Mouse (Mus musculus) spleen, postnatal 10 days (tissue): ENCODE measurements at regions not wholly inside any gene's neighbourhood (a gene's known extent, or its start where the extent isn't known, plus 50 kb on each side); places are given as distances from the start of the nearest gene placed in this dataset.

ENCODE experiments used
- DNase-seq, 2 experiments: peaks; one replicate each; pipeline ENCODE4 v3.0.0; 2021 to 2022; ENCODE audit warnings: low spot score in 2 of 2

DNA sequence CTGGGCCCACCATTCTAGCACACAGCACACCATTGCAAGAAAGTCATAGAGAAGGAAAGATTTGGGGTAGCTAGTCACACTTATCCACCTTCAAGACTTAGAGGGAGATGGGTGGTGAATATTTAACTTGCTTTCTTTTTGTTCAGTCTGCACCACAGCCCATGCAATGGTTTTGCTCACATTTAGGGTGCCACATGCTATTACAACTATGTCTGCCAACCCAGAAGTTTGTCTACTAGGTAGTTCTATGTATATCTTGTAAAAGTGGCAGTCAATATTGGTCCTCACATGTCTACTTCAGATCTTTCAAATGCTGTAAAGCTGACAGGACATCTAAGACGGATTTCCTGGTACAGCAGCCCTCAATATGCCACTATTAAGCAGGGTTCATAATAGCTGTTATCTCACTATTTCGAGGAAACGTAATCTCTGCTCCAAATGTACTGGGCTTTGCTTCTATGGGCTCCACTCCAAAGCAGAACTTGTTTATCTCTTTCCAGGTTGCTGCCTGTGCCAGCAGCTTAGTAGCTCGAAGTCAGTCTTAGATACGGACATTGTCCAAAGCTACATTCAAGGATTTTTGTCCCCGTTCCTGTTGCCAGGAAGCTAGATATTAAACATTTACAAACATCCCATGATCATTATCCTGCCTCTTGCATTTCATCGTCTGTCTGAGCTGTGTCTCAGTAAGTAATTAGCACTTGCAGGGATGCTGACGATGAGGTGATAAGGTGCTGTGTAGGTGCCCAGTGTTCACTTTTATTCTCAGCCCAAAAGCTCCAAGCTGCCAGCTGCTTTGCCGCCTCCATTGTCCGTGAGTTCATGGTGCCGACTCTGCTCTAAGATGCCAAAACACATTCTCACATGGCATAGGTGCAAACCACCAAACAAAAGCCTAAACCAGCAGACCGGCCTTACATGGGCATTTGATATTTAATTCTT, 327.8 kb upstream of the Robo2 start:
- no peak for DNase-seq

DNA sequence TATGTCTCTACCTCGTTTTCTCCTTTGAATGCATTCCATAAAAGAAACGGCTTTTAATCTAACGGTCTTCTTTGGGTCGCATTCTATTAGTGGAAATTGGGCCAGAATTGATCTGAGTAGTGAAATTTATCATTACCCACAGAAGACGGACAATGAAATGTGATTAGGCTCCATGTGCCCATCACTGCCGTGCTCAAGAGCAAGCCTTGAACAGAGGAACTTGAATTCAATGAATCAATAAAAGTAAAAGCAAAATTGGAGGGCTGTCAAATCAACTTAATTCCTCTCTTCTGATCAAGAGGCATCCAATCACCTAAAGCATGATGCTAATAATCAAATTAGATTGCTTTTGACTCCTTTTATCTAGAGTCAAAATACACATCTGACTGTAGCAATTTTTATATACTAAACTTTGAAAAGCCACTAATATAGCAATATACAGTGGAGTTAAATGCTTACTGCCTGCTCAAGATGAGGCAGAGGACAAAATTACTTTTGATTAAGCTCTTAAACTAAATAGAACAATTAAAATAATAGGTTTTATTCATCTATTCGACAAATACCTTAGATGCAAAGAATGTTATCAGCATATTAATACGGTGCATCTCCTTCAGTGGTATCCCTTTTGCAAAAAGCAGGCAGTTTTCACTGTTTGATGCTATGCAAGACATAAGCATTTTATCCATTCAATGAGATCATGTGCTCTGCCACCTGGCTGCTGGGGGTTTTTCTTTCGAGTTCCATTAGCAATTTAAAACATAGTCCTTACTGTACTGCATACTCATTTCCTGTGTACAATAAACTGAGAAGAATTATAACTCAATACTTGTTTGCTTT, 321.5 kb upstream of the Robo2 start:
- DNase-seq, result no peak

GRCm38 (mm10) chr16:74730169-74730794, 318.7 kb upstream of the Robo2 start:
- DNase-seq, result no peak

GRCm38 (mm10) chr16:74723217-74723616, 311.6 kb upstream of the Robo2 start:
- no peak for DNase-seq

GRCm38 (mm10) chr16:74718154-74718553, 306.5 kb upstream of the Robo2 start:
- no peak for DNase-seq

- no peak for DNase-seq
These were observed 306.0 kb upstream of the Robo2 start for GRCm38 (mm10) chr16:74717622-74718021.

DNA sequence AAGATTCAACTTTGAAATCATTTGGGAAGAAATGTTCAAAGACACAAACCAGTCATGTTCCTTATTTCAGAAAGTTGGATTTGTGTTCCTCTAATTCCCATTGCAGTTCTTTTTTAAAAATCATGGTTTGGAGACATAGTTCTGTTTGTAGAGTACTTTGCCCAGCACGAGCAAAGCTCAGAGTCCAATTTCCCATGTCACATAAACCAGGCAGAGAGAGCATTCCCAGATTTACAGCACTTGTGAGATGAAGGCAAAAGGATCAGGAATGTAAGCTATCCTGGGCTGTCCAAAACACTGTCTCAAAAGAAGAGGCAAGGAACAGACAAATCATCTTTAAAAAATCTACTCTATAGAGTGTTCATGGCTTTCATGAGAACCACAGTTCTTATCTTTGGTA, 303.3 kb upstream of the Robo2 start:
- no peak for DNase-seq

GRCm38 (mm10) chr16:74712515-74712914, 300.9 kb upstream of the Robo2 start:
- no peak for DNase-seq

DNA sequence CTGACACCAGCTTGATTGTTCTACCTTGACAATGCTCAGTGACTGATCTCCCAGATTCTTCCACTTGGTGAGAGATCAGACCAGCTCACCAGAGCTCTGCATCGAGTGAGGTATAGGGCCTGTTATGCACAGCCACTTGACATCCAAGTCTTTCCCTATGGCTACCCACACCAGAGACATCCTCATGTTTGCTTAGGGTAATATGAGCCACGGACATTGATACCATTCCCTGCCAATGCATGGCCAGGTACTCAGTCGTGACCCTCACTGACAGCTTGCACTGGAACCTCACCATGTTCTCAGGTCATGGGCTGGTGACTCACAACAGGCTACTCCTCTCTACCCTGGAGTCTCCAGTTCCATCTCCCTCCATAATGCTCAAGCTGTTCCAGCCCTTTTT, 290.4 kb upstream of the Robo2 start:
- DNase-seq, result no peak

- no peak for DNase-seq
These were observed 271.7 kb upstream of the Robo2 start for GRCm38 (mm10) chr16:74683371-74683770.

DNA sequence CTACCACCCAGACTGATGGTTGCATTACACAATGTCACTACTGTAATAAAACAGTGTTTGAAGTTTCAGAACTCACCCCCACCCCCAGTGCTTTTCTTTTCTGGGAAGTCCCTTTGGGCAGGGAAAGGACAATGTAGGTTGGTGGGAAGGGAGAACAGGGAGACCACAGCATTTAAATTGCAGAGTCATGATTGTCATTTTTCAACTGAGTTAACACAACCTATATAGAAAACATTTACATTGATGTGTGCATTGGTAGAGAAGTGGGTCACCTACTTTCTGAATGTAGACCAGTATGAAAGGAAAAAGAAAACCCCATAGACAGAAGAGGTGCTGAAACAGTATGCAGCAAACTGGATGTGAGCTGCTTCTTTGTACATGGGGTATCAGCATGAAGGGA, 264.0 kb upstream of the Robo2 start:
- DNase-seq, result no peak

DNA sequence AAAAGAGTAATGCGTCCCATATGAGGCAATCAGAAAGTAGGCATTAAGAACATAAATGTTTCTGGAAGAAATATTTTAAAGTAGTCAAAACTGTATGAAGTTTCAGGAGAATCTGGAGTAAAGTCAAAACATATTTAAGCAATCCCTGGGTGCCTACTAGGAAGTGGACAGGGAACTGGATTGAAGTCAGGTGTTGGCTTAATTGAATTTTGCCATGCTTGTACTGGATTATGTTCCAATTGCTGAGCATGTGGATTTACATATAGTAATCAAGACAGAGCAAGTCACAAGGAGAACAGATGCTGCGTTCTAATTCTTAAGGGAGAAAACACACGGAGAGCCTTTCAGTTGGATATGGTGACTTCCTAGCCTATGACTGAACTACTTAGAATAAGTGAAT, 259.8 kb upstream of the Robo2 start:
- DNase-seq, result no peak

- DNase-seq, result no peak
These were observed 252.7 kb upstream of the Robo2 start for GRCm38 (mm10) chr16:74664337-74664736.

GRCm38 (mm10) chr16:74651244-74651643, 239.6 kb upstream of the Robo2 start:
- no peak for DNase-seq

DNA sequence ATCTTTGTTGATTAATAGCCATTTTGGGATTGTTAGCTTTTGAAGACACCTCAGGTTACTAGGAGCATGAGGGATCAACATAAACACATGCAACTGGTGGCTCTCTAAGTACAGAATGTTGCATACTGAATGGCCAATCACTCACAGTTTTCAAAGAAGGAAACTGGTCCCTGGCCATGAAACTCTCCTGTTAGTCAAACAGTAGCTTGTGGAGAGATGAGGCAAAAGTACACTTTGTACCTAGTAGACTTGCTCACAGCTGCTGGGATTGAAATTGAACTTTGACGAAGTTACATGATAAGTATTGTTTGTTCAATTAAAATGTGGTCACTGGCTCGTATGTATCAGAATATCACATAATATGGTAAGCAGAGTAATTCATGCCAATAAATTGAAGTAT, 237.6 kb upstream of the Robo2 start:
- no peak for DNase-seq

DNA sequence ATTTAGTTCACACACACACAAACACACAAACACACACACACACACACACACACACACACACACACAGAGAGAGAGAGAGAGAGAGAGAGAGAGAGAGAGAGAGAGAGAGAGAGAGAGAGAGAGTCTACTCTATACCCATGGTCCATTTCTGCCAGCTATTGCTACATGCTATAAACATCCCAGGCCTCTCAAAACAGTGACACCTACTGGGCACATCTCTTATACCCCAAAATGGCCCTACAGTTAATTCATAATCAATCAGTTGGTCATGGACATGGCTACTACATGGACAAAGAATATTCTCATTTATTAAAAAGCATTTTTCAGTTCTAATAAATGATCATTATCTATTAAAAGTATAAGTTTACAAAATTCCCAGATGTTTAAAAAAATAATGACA, 236.8 kb upstream of the Robo2 start:
- DNase-seq, result no peak

GRCm38 (mm10) chr16:74644750-74645366, 233.2 kb upstream of the Robo2 start:
- DNase-seq, result no peak

- no peak for DNase-seq
These were observed 228.2 kb upstream of the Robo2 start for GRCm38 (mm10) chr16:74639805-74640204.

DNA sequence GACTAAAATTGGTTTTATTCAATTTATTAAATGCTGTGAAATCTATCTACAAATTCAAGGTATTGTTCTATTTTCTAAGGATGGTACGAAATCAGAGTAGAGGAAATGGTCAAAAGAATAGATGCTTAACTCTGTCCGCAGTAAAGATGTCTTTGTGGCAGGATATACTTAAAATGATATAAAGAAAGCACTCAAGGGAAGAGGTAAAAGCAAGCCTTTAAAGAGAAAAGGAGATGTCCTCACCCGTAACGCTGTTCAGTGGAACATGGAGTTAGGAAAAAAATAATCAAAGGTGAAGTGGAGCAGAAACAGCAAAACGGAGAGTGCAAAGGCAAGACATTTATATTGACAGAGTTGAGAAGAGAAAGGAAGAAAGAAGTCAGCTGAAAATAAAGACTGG, 226.0 kb upstream of the Robo2 start:
- no peak for DNase-seq

GRCm38 (mm10) chr16:74625783-74626182, 214.2 kb upstream of the Robo2 start:
- DNase-seq, result no peak

DNA sequence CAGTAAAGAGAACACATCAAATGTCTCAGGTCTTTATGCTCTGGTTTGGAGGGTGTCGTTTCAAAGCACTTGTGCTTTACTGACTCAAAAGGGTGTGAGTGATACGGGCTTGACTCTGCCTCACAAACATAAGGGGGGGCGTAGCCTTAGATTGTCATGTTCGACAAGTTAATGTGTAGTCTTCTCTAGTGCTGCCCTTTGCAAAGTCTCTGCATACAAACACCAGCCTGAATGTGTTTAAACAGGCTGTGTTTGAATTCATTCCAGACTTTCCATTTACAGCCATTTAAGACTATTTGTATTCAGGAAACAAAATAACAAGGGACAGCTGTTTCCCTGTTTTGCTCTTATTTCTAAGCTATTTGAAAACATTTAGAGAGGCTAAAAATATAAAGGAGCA, 200.4 kb upstream of the Robo2 start:
- DNase-seq, result no peak

GRCm38 (mm10) chr16:74609564-74609963, 197.9 kb upstream of the Robo2 start:
- no peak for DNase-seq
